Mouse (Mus musculus) ES-E14 (cell line): ENCODE results near the gene Tent5a. TPM values are rescaled to one million over a fixed set of nuclear protein-coding genes. Genes with fewer than 3 reads are reported as not detected.

Experiments used
- DNase-seq: peaks from one replicate; pipeline ENCODE4 v3.0.0-alpha.2; 2013; ENCODE audit warnings: low read depth, low spot score
- H3K27ac ChIP-seq: 2 replicates; pipeline ENCODE4 v1.5.1; 2012; ENCODE audit warnings: low read depth, mild to moderate bottlenecking, low read length, moderate library complexity, mixed read lengths; ENCODE audit not compliant: poor library complexity, insufficient read depth, severe bottlenecking
- H3K36me3 ChIP-seq: 2 replicates; pipeline ENCODE4 v1.6.1; 2012; ENCODE audit warnings: mild to moderate bottlenecking, low read length, moderate library complexity, mixed read lengths; ENCODE audit not compliant: control insufficient read depth, poor library complexity, insufficient read depth, severe bottlenecking
- H3K4me1 ChIP-seq, 2 experiments: fragments of 150-350 bp in 1 of 2; sonication (generic) in 1 of 2; 2 replicates each; pipeline ENCODE4 v1.6.1; 2012; ENCODE audit warnings: low read length in 2 of 2, mild to moderate bottlenecking in 1 of 2, mixed read lengths in 1 of 2; ENCODE audit not compliant: control insufficient read depth in 2 of 2, insufficient read depth in 2 of 2, poor library complexity in 1 of 2
- H3K4me3 ChIP-seq, 2 experiments: fragments of 150-350 bp in 1 of 2; sonication (generic) in 1 of 2; 2 replicates each; pipeline ENCODE4 v1.5.1; 2012; ENCODE audit warnings: low read length in 2 of 2, low read depth in 1 of 2, mild to moderate bottlenecking in 1 of 2, mixed read lengths in 1 of 2; ENCODE audit not compliant: insufficient read depth in 1 of 2, poor library complexity in 1 of 2, severe bottlenecking in 1 of 2
- H3K9ac ChIP-seq: 2 replicates; pipeline ENCODE4 v1.6.1; 2012; ENCODE audit warnings: low read depth, mild to moderate bottlenecking, low read length, mixed read lengths; ENCODE audit not compliant: poor library complexity, insufficient read depth, severe bottlenecking
- H3K9me3 ChIP-seq: fragments of 150-350 bp; sonication (generic); 2 replicates; pipeline ENCODE4 v1.6.1; 2012; ENCODE audit warnings: low read depth, mild to moderate bottlenecking, low read length; ENCODE audit not compliant: control insufficient read depth, insufficient read depth
- CHD2 ChIP-seq: IDR thresholded peaks from 2 replicates; pipeline ENCODE4 v1.6.1; 2014; ENCODE audit warnings: mild to moderate bottlenecking, low read depth, low read length, inconsistent platforms
- HCFC1 ChIP-seq: IDR thresholded peaks from 2 replicates; pipeline ENCODE4 v1.6.1; 2012; ENCODE audit warnings: low read length, inconsistent platforms, borderline replicate concordance; ENCODE audit not compliant: insufficient read depth
- MAFK ChIP-seq: IDR thresholded peaks from 2 replicates; pipeline ENCODE4 v1.6.1; 2014; ENCODE audit warnings: mild to moderate bottlenecking, low read depth, low read length, inconsistent platforms; ENCODE audit not compliant: insufficient read depth
- ZC3H11A ChIP-seq: IDR thresholded peaks from 2 replicates; pipeline ENCODE4 v1.6.1; 2012; ENCODE audit warnings: low read depth, mild to moderate bottlenecking, inconsistent platforms, low read length, borderline replicate concordance
- ZNF384 ChIP-seq: IDR thresholded peaks from 2 replicates; pipeline ENCODE4 v1.6.1; 2012; ENCODE audit warnings: low read depth, low read length, inconsistent platforms
- in situ Hi-C, 2 experiments: fragments of 600-800 bp; cut with MboI; formaldehyde crosslinking; loops; one replicate each; pipeline ENCODE4 v1.15.1; 2025; ENCODE audit warnings: low sequenced_read_pairs in 2 of 2, inconsistent platforms in 1 of 2; ENCODE audit not compliant: unreplicated experiment in 2 of 2
- total RNA-seq: library from RNA; depleted of rRNA; stranded (reverse); fragments of 300-350 nt; gene quantifications from 2 replicates; pipeline ENCODE4 v1.2.3, GENCODE M21; 2012

Gene Tent5a
- total RNA-seq, 1 experiment, result 1.5 TPM

DNA sequence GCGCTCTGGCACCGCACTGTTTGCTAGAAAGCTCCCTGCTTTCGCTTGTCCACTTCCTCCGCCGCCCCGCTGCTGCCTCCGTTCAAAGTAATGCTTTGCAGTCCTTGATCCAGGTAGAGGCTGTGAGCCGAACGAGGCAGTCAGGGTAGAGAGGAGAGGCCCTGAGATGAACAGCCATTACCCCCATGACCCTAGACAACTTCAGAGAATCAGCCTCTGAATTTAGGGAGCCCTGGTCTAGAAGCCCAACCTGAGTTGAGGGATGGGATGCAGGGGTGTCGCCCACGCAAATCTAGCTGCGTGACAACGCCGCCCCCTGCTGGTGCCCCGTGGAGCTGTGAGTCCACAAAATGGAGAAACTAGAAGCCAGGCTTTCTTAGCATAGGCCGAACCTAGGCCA, 1.1 kb upstream of the Tent5a start:
- Histone ChIP-seq H3K27ac (no peak overlapping the region), H3K36me3 (no peaks in the 10 kb centered on the region), H3K4me3 (peak overlapping the region; percentile 73 to 87), H3K9me3 (no peaks in the 10 kb centered on the region), H3K4me1 (no peaks in the 10 kb centered on the region; a peak in 1 of 4 replicates), H3K9ac (0 out of 2 replicates have a peak overlapping the region, but pooled peaks have one; percentile 15)
- in situ Hi-C loops, result no loop called here
- TF ChIP-seq ZNF384 (no peak), ZC3H11A (peak; percentile 76), CHD2 (no peak), HCFC1 (no peak)
- DNase-seq, result peak; percentile 75

DNA sequence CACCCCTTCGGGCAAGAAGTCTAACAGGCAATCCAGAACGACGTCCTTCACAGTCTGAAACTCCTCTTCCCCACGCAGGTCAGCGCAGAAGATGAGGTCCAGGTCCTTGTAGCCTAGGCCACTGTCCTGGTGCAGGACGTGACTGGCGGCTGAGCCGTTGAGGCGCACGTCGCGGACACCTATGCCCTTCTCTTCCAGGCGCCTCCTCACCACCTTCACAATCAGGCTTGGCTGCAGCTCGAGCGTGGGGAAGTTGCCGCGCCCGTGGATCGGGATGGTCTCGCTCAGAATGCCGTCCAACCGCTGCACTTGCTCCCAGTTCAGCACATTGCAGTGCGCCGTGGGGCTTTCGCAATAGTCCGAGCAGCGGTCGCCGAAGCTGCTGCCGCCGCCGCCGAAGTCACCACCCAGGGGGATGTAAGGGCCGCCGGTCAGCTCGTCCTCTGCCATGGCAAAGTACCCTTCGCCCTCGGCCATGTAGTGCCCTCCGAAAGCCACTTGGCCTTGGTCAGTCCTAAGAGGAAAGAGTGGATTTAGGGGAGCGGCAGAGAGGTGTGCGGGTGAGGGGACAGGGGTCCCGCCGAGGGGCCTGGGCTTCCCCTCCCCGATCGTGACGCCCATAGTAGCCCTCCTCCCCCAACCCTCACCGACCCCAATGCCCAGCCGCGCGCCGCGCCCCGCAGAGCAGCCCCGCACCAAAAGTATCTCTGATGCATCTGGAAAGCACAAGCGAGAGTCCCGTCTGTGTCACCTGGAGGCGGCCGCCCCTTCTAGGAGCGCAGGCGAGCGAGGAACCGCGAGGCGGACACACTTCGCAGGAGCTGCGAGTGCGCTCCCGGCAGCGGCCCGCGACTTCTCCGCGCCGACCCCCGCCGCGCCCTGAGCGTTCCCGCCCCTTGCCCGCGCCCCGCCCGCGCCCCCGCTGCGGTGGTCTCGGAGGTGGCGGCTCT, 581 bp downstream of the Tent5a start:
- TF ChIP-seq HCFC1 (no peak), MAFK (no peak), ZNF384 (no peak), ZC3H11A (no peak), CHD2 (no peak)
- peak; percentile 27 for DNase-seq
- no peaks in the 10 kb centered on the region for H3K9me3 ChIP-seq
- in situ Hi-C loops, result no loop called here
- H3K36me3 ChIP-seq, result no peaks in the 10 kb centered on the region
- peak overlapping the region; percentile 57 for H3K9ac ChIP-seq
- no peak overlapping the region for H3K27ac ChIP-seq
- H3K4me3 ChIP-seq, result peak overlapping the region; percentile 73 to 87
- H3K4me1 ChIP-seq, result no peaks in the 10 kb centered on the region; a peak in 1 of 4 replicates

DNA sequence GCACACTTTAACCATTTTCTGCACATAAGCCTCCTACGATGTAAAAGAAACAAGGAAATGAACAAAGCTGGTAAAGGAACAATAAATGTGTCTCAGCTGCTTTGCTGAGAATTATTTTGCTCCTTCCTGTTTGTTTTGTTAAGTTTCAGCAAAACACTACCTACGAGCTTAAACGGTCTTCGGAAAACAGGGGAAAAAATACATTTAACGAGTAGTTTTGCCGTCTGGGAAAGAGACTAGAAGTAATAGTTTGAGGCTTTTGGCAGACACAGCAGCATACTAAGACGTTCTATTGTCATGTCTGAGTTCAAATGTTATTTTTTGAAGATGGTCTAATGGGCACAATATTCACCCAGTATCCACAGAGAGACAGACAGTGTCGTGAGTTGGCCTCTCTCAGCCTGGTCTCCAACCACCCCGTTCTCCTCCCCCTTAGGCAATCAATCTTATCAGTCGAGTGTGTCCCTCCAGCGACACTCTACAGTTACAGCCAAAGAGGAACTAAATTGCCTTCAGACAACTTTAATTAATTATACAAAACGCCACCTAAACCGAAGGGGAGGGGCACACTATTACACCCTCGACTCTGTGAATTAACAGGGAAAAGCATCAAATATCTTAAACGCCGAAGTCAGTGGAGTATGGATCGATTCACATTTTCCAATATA, 1.8 kb downstream of the Tent5a start:
- in situ Hi-C loops, result no loop called here
- Histone ChIP-seq H3K4me1 (no peaks in the 10 kb centered on the region; a peak in 1 of 4 replicates), H3K9ac (no peak overlapping the region), H3K4me3 (no peak overlapping the region), H3K27ac (no peak overlapping the region), H3K9me3 (no peaks in the 10 kb centered on the region), H3K36me3 (no peaks in the 10 kb centered on the region)
- DNase-seq, result no peak
- TF ChIP-seq CHD2, result no peak
- no peak for TF ChIP-seq HCFC1
- no peak for TF ChIP-seq ZNF384
- no peak for TF ChIP-seq ZC3H11A
- no peak for TF ChIP-seq MAFK

DNA sequence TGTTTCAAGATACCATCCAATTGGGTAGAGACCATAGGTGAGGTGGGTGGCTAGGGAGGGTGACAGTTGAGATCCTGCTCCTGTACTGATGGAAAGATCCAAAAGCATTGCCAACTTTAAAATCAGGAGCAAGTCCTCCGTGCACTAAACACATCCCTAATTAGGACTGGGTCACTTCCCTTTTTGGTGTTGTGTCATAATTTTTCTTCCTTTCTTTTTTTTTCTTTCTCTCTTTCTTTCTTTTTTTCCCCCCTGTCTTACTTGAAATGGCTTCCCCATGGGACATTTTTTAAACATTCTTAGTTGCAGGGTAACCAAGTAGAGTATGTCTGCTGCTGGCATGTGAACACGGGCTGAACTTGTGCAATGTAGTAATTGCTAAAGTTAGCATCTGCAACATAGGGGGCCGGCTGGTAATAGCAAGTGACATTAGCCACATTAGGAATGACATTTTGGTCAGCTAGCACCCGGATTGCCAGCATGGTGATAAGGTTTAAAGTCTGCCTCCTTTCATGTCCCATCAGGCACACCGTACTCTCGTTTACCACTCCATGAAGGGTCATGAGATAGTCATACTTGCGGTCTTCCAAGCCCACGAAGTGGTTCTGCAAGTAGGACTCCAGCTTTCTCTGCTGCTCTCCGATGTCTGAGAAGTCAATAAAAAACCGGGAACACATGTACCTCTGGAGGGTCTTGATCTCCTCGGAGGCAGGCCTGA, 2.8 kb downstream of the Tent5a start:
- no peak for DNase-seq
- in situ Hi-C loops, result no loop called here
- no peak overlapping the region for H3K4me3 ChIP-seq

More for the DNA sequence above, 2.8 kb downstream of the Tent5a start:
- H3K9me3 ChIP-seq, result no peaks in the 10 kb centered on the region
- no peak overlapping the region for H3K9ac ChIP-seq
- H3K36me3 ChIP-seq, result no peaks in the 10 kb centered on the region
- H3K4me1 ChIP-seq, result no peaks in the 10 kb centered on the region; a peak in 1 of 4 replicates
- no peak for TF ChIP-seq HCFC1
- H3K27ac ChIP-seq, result no peak overlapping the region
